Mouse (Mus musculus): Measurements from ENCODE around the gene Tmem165.

GRCm38 (mm10) chr5:76161491-76161890, 22.2 kb upstream of the Tmem165 start:
- TF ChIP-seq CTCF (IDR thresholded peaks at IDR 0.05; ENCODE audit: low read depth, low read length) (no peak), POLR2A (IDR thresholded peaks at IDR 0.05; ENCODE audit: extremely low read depth, insufficient read depth, low read length) (no peak)
